In the genomic region with DNA sequence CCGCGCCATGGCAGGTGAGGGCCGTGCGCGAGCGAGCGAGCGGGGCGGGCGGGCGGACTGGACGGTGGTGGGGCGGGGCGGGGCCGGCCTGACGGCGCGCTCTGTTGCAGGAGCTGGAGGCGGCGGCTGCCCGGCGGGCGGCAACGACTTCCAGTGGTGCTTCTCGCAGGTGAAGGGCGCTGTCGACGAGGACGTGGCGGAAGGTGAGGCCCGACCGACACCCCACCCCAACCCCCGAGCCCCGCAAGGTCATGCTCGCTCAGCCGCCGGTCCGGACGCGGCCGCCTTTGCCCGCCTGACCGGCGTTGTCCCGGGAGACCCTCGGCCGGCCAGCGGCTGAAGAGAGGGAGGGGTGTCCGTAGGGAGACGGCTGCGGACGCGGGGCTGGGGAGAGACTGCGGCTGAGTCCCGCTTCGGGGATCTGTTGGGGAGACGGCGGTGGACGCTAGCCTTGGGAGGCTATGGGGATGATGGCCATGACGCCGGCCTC, we compare ENCODE assay signal across 8 mouse cellular contexts. TPM values are rescaled to one million over a fixed set of nuclear protein-coding genes. Genes with fewer than 3 reads are reported as not detected.
DNase-seq lines count a peak whose midpoint lies in the region; ATAC-seq and TF ChIP-seq lines count a peak whose summit lies in the region.

No protein-coding gene starts in this region.

- WGBS in cerebellum, adult 2 months: under 1% methylated on average over 56 of the region's 61 CpGs
- under 1% methylated on average over 34 of the region's 61 CpGs for WGBS in forebrain, embryonic 16.5 days
- WGBS in liver, embryonic 12.5 days (ENCODE audit: insufficient replicate concordance): 0% methylated on average over 47 of the region's 61 CpGs
- under 1% methylated on average over 61 of the region's 61 CpGs for WGBS in olfactory bulb, adult 2 months

- TF ChIP-seq CTCF in cerebellum, adult 2 months (IDR thresholded peaks at IDR 0.05; ENCODE audit: borderline replicate concordance, insufficient read depth, low read depth, low read length): no peak
- TF ChIP-seq CTCF in olfactory bulb, adult 2 months (IDR thresholded peaks at IDR 0.05; ENCODE audit: insufficient read depth, low read depth, low read length): no peak

- no peak for TF ChIP-seq POLR2A in cerebellum, adult 2 months (IDR thresholded peaks at IDR 0.05; ENCODE audit: borderline replicate concordance, insufficient read depth, low read length)
- no peak for TF ChIP-seq POLR2A in olfactory bulb, adult 2 months (IDR thresholded peaks at IDR 0.05; ENCODE audit: insufficient read depth, low read depth, low read length)

- H3K36me3 ChIP-seq in forebrain, embryonic 16.5 days (ENCODE audit: control insufficient read depth, insufficient read depth): no peaks in the 10 kb centered on the region
- H3K36me3 ChIP-seq in liver, embryonic 12.5 days: peaks cover 27% of the 10 kb centered on the region

- H3K9ac ChIP-seq in forebrain, embryonic 16.5 days (replicated peaks; ENCODE audit: low read depth, low read length): peak overlapping the region; percentile 96
- peak overlapping the region; percentile 96 for H3K9ac ChIP-seq in liver, embryonic 12.5 days

- ATAC-seq in forebrain, embryonic 16.5 days: peak; percentile 76
- peak; percentile 88 for ATAC-seq in liver, embryonic 12.5 days

- H3K9me3 ChIP-seq in forebrain, embryonic 16.5 days (ENCODE audit: control insufficient read depth, low read length): no peaks in the 10 kb centered on the region
- no peaks in the 10 kb centered on the region for H3K9me3 ChIP-seq in liver, embryonic 12.5 days (replicated peaks)

- H3K4me1 ChIP-seq in cerebellum, adult 2 months (ENCODE audit: control insufficient read depth, insufficient read depth, low read length): peaks cover 21% of the 10 kb centered on the region
- peaks cover 58% of the 10 kb centered on the region for H3K4me1 ChIP-seq in forebrain, embryonic 16.5 days (replicated peaks; ENCODE audit: control insufficient read depth, insufficient read depth, low read length)
- peaks cover 58% of the 10 kb centered on the region for H3K4me1 ChIP-seq in liver, embryonic 12.5 days
- H3K4me1 ChIP-seq in olfactory bulb, adult 2 months (ENCODE audit: control insufficient read depth, insufficient read depth, low read length): peaks cover 23% of the 10 kb centered on the region

- DNase-seq in cerebellum, adult 2 months: no peak
- DNase-seq in cerebellum, postnatal 4 days (ENCODE audit: low spot score in 2 of 2): no peak
- DNase-seq in retina, postnatal 1 day: peak; percentile 57
- no peak for DNase-seq in retina, embryonic 14.5 days (ENCODE audit: low spot score)
- no peak for DNase-seq in left cerebral cortex, adult 8-10 months (ENCODE audit: low spot score in 2 of 2)

- H3K4me2 ChIP-seq in forebrain, embryonic 16.5 days (ENCODE audit: low read length): peak overlapping the region; percentile 92
- peak overlapping the region; percentile 91 for H3K4me2 ChIP-seq in liver, embryonic 12.5 days

- peak overlapping the region; percentile 39; the same call in 1 of the 2 replicates for H3K27ac ChIP-seq in cerebellum, adult 2 months (ENCODE audit: insufficient read depth, low read length)
- peak overlapping the region; percentile 89 for H3K27ac ChIP-seq in forebrain, embryonic 16.5 days (ENCODE audit: low read length)
- H3K27ac ChIP-seq in liver, embryonic 12.5 days: peak overlapping the region; percentile 92
- H3K27ac ChIP-seq in olfactory bulb, adult 2 months (ENCODE audit: insufficient read depth, low read depth, low read length): no peak overlapping the region

- no peaks in the 10 kb centered on the region for H3K27me3 ChIP-seq in cerebellum, adult 2 months (ENCODE audit: control insufficient read depth, insufficient read depth, low read length)
- no peaks in the 10 kb centered on the region for H3K27me3 ChIP-seq in forebrain, embryonic 16.5 days (replicated peaks; ENCODE audit: control insufficient read depth, insufficient read depth, low read length)
- H3K27me3 ChIP-seq in liver, embryonic 12.5 days (replicated peaks): no peaks in the 10 kb centered on the region

- H3K4me3 ChIP-seq in cerebellum, adult 2 months (replicated peaks; ENCODE audit: insufficient read depth, low read depth, low read length): peak overlapping the region; percentile 82
- peak overlapping the region; percentile 90 for H3K4me3 ChIP-seq in forebrain, embryonic 16.5 days (replicated peaks; ENCODE audit: low read length)
- H3K4me3 ChIP-seq in liver, embryonic 12.5 days: peak overlapping the region; percentile 99
- peak overlapping the region; percentile 84 for H3K4me3 ChIP-seq in olfactory bulb, adult 2 months (ENCODE audit: insufficient read depth, low read depth, low read length)

RNA-seq across cellular contexts. Expression of gene Mapk1ip1, which starts 0.5 kb away (rescaled TPM):
- 87.6 and 88.7 TPM in 2 replicates for polyA plus RNA-seq in cerebellum, adult 2 months (2012; rRNA removed)
- polyA plus RNA-seq in forebrain, embryonic 16.5 days (2015; fragmentation: Nextera tagmentation; extraction: Ambion mirVana): 35.0 and 37.6 TPM in 2 replicates
- polyA plus RNA-seq in liver, embryonic 12.5 days (2016; fragmentation: Nextera tagmentation; extraction: Ambion mirVana): 3.7 and 4.3 TPM in 2 replicates
- polyA plus RNA-seq in olfactory bulb, adult 2 months (2012; ENCODE audit: insufficient read depth, insufficient read length, low replicate concordance, missing spikeins): not detected in 2 replicates
- 10 to 100 TPM; 42.0 to 47.8 (median 44.3) TPM for total RNA-seq in left cerebral cortex, adult 8-10 months (2022)

RNA-seq across cellular contexts. Expression of gene Ppp2r2d, which starts 0.7 kb away (rescaled TPM):
- polyA plus RNA-seq in cerebellum, adult 2 months (2012; rRNA removed): 70.0 and 74.9 TPM in 2 replicates
- 72.2 and 73.0 TPM in 2 replicates for polyA plus RNA-seq in forebrain, embryonic 16.5 days (2015; fragmentation: Nextera tagmentation; extraction: Ambion mirVana)
- polyA plus RNA-seq in liver, embryonic 12.5 days (2016; fragmentation: Nextera tagmentation; extraction: Ambion mirVana): 24.9 and 26.9 TPM in 2 replicates
- polyA plus RNA-seq in olfactory bulb, adult 2 months (2012; ENCODE audit: insufficient read depth, insufficient read length, low replicate concordance, missing spikeins): not detected in 2 replicates
- total RNA-seq in left cerebral cortex, adult 8-10 months (2022): 10 to 100 TPM; 72.2 to 79.4 (median 77.6) TPM
